Mouse (Mus musculus) erythroblast, embryonic 14.5 days (primary cell): Measurements from ENCODE around the gene Ankrd34c.

ENCODE experiments used
- GATA1 ChIP-seq: IDR thresholded peaks from 2 replicates; pipeline ENCODE4 v1.6.1; 2012; ENCODE audit warnings: low read length, inconsistent platforms, mixed read lengths
- TAL1 ChIP-seq: IDR thresholded peaks from 3 replicates; pipeline ENCODE4 v1.6.1; 2012; ENCODE audit warnings: low read length, inconsistent platforms, mixed read lengths

GRCm38 (mm10) chr9:89678974-89679373 lies 59.3 kb downstream of the Ankrd34c start:
- TF ChIP-seq TAL1 (no peak), GATA1 (no peak)
